Mouse (Mus musculus) cerebellum, postnatal 14 days (tissue): Measurements from ENCODE around the gene Kcnq1.

ENCODE experiments used
- DNase-seq, 2 experiments: peaks; one replicate each; pipeline ENCODE4 v3.0.0; 2021; ENCODE audit warnings: mixed read lengths in 2 of 2

The Kcnq1 gene

DNA sequence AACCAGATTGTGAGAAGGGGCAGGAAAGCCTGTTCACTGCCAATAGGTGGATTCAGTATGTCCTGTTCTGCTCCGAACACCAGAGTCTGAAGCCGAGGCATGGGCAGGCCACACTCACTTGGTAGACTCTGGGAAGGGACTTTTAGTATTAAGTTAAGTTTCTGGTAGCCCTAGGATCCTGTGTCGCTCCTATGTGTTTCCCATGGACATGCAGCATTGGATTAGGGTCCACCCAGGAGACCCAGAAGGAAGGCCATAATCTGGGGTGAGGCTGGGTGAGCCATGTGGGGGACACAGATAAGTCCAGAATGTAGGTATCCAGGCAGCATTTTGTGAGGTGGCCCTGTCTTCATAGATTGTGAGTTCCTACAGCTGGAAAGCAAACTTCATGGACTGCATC, 81.0 kb downstream of the Kcnq1 start:
- DNase-seq: no peak

GRCm38 (mm10) chr7:143188589-143188988, 82.4 kb downstream of the Kcnq1 start:
- DNase-seq: no peak

GRCm38 (mm10) chr7:143189965-143190722, 84.0 kb downstream of the Kcnq1 start:
- DNase-seq: no peak

DNA sequence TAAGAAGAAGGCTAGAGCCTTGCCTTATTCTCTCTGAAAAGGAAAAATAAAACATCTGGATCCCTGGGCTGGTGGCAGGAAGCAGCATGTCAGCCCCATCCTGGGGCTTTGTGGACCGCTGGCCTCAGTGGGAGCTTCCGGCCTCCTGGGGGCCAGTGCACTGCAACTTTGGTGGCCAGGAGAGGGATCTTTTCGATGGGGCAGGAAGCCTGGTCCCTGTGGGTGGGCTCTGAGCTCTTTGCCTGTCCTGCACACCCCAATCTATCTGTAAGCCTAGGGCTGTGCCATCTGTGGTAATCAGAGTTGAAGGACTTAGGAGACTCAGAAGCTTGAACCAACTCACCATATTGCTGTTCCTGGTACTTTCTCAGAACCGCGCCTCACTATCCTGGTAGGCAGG, 84.7 kb downstream of the Kcnq1 start:
- no peak for DNase-seq

DNA sequence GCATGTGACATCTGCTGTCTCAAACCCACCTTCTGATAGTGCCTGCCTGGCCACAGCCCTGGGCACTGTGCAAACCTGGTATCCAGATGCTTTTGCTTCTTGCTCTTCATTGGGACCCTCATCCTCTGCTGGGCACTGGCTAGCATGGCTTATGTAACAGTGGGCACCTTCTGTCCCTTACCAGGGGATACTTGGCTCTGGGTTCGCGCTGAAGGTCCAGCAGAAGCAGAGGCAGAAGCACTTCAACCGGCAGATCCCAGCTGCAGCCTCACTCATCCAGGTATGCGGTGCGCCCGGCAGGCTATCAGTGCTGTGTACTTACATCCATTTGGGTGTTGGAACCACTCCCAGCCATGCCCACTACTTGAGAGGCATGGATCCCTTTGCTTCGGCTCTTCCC, 86.2 kb downstream of the Kcnq1 start:
- DNase-seq: peak in 1 of 2 experiments; percentile 13

DNA sequence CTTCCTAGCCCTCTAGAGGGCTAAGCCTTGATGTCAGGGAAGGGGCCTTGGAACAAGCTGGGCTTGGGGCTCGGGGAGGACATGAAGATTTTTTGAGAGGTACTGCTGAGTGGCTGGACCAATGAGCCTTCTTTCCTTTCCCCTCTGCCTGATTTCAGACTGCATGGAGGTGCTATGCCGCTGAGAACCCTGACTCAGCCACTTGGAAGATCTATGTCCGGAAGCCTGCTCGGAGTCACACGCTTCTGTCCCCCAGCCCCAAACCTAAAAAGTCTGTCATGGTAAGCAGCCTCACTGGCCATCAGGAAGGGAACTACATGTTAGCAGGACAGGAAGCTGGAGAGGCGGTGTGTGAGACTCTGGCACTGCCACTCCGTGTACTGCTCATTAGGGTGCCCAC, 87.9 kb downstream of the Kcnq1 start:
- no peak for DNase-seq

GRCm38 (mm10) chr7:143197951-143198440, 91.8 kb downstream of the Kcnq1 start:
- peak in 1 of 2 experiments; percentile 10 for DNase-seq

GRCm38 (mm10) chr7:143198443-143198842, 92.3 kb downstream of the Kcnq1 start:
- DNase-seq: no peak

DNA sequence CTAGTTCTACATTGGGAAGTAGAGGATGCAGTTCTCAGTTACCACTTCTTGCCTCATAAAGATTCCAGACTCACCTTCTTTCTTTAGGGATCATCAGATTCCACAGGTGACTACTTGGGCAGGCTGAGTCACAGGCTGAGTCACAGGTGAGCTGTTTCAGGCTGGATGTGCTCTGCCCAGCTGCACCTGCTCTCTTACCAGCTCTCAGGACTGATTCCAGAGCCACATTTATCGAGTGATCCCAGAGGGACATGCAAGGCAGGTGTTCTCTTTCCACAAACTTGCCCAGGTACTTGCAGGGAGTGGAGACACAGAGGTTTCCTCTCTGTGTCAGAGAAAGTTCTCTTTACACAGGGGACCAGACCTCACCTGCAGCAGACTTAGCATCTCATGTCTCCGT, 95.1 kb downstream of the Kcnq1 start:
- no peak for DNase-seq

DNA sequence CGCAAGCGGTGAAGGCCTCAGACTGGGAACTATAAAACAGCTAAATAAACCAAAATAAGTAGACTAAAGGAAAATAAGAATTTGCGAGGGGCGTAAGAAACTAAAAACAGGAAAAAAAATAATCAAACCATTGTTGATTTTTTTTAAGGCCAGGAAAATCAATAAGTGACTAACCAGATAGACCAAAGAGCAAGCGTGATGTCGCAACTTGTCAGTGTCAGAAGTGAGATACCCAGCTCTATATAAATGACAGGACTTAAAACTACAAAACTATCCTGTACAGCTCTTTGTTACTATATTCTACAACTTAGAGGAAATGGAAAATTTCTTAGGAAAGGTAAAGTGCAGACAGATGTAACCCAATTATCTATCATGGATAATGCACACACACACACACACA, 97.7 kb downstream of the Kcnq1 start:
- DNase-seq: no peak

GRCm38 (mm10) chr7:143207044-143207443, 100.9 kb downstream of the Kcnq1 start:
- no peak for DNase-seq

GRCm38 (mm10) chr7:143210796-143211195, 104.6 kb downstream of the Kcnq1 start:
- DNase-seq: peak; percentile 70 to 86

DNA sequence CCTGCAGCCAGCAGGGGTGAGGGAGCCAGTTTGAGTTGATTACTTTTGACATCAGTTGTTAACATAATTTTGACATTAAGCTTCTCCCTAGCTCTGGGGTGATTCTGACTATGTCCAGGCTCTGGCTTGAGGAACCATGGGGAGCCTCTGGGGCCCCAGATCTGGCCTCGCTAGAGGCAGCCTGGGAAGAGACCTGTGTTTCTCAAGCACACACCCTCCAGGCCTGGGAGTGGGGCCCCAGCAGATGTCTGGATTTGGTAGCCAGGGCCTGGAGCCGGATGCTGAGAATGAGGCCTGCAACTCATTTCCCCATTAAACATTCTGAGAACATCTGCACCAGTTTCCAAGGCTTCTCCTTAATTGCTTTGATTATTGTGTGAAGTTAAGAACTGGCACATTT, 145.0 kb downstream of the Kcnq1 start:
- DNase-seq: no peak

- no peak for DNase-seq
Observed at GRCm38 (mm10) chr7:143253126-143253871, 147.1 kb downstream of the Kcnq1 start.

DNA sequence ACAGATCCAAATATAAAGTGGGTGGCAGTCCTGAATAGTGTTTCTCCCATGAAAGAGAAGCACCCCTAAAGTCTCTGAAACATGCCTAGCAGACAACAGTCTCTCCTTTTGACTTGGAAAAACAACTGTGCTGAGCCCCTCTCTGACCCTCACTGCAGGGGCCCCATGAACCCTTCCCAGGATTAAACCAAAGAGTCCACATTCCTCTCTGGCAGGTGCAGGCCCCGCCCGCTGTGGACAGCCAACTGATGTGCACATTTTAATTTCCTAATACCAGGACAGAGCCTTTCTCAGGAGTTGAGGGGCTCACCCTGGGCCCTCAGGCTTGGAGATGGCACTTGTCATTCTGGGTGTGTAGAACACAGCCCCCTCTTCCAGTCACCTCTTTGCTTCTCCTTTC, 148.7 kb downstream of the Kcnq1 start:
- DNase-seq: no peak

DNA sequence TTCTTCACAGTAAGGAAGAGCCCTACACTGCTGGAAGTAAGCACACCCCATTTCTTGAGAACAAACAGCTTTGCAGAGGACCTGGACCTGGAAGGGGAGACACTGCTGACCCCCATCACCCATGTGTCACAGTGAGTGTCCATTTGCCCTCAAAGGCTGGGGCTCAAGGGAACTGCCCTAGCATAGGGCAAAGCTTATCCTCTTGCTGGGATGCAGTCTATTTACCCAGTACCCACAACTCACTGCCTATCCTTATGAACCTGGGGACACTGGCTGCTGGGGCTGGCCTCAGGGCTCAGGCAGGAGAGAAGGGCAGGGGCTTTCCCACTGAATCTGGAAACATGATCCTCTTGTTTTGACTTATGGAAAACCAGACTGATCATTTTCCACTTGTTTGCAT, 155.1 kb downstream of the Kcnq1 start:
- no peak for DNase-seq

GRCm38 (mm10) chr7:143263557-143263956, 157.4 kb downstream of the Kcnq1 start:
- DNase-seq: no peak

DNA sequence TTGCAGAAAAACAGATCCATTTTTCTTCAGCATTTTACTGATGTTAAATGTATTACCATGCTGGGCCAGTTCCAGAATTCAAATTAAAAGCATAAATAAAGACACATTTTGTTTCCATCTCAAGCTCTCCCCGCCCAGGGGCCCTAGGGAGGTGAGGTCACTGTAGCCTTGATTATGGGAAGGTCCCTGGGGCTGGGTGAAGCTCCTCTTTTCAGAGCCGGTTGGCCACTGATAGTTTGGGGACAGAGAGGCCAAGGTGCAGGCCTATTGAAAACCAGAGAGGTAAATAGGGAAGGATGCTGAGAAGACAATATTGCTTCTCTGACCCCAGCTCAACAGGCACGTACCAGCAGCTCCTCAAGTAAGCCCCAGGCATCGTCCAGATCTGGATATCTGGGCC, 157.8 kb downstream of the Kcnq1 start:
- DNase-seq: no peak

DNA sequence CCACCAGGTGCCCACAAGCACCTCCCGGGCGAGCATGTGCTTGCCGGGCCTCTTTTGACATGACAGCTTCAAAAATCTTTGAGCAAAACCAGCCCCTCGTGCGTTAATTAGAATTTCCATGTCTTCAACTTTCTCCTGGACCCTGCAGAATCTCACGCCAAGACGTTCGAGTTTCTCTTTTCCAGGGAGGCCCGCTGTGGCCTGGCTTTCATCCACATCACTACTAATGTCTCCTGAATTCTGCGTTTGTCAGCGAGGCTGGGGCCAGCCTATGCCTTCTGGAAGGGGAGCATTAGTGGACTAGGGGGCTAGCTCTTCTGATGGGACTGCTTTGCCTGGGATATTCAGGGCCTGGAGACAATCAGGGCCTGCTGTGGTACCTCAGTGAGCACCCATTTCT, 159.2 kb downstream of the Kcnq1 start:
- DNase-seq: no peak

GRCm38 (mm10) chr7:143265829-143266438, 159.8 kb downstream of the Kcnq1 start:
- no peak for DNase-seq

- DNase-seq: no peak
Observed at GRCm38 (mm10) chr7:143273747-143274146, 167.6 kb downstream of the Kcnq1 start.

DNA sequence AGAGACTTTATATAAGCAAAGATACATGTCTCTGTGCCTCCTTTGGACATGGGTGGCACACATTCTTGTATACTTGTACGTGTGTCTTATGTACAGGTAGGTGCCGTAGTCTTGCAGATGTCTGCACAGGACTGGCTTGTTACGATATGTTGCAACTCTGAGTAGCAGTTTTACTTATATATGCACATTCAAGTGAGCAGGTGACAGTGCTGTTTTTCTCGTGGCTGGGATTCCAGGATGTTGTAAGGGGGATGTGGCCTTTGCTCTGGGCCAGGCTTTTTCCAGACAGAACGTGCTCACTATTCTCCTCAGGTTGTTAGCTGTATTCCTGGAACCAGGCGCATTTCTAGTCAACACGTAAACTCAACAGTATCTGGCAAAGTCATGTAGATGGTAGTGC, 168.9 kb downstream of the Kcnq1 start:
- DNase-seq: no peak

- DNase-seq: no peak
Observed at GRCm38 (mm10) chr7:143283625-143284024, 177.5 kb downstream of the Kcnq1 start.

- no peak for DNase-seq
Observed at GRCm38 (mm10) chr7:143284866-143285265, 178.7 kb downstream of the Kcnq1 start.
